ENCODE assay signal across 25 mouse cellular contexts in genomic region chr17:7014190-7014589, GRCm38 (mm10). TPM values are rescaled to one million over a fixed set of nuclear protein-coding genes. Genes with fewer than 3 reads are reported as not detected.
"Had no signal": no experiment of that assay in that cellular context is flagged by ENCODE, and none has a peak within 500 bp of the region (broad histone marks: within the 10 kb centered on the region; RNA-seq: fewer than 3 reads in every experiment).

No protein-coding gene starts in this region.

RNA-seq across cellular contexts. Expression of gene Gm1604a, which starts 11.2 kb away (rescaled TPM):
- total RNA-seq: gastrocnemius, adult 18-20 months; gastrocnemius, adult 8-10 months; gastrocnemius, postnatal 14 days; gastrocnemius, postnatal 36 days; heart, adult 18-20 months; heart, adult 8-10 months; heart, postnatal 10 days; heart, postnatal 25 days; heart, postnatal 4 days; liver, adult 2 months had no signal
- polyA plus RNA-seq: gonadal fat pad, adult 2 months; heart, embryonic 10.5 days; heart, embryonic 12.5 days; heart, embryonic 14.5 days; hindbrain, embryonic 10.5 days; hindbrain, embryonic 12.5 days; hindbrain, embryonic 14.5 days; hindbrain, embryonic 16.5 days; intestine, embryonic 14.5 days; intestine, embryonic 16.5 days; large intestine, adult 2 months; limb, embryonic 11.5 days; limb, embryonic 13.5 days; limb, embryonic 15.5 days; liver, adult 2 months; liver, embryonic 12.5 days had no signal

RNA-seq across cellular contexts. Expression of gene Gm49721, which starts 35.5 kb away (rescaled TPM):
- total RNA-seq: gastrocnemius, postnatal 14 days; gastrocnemius, postnatal 36 days; heart, adult 18-20 months; heart, adult 8-10 months; heart, postnatal 10 days; heart, postnatal 25 days; heart, postnatal 4 days; liver, adult 2 months had no signal
- polyA plus RNA-seq: heart, embryonic 14.5 days; intestine, embryonic 16.5 days; limb, embryonic 15.5 days; liver, embryonic 12.5 days had no signal
